Mouse (Mus musculus): Measurements from ENCODE around the gene AI661453. TPM values are rescaled to one million over a fixed set of nuclear protein-coding genes. Genes with fewer than 3 reads are reported as not detected.

Gene AI661453
- total RNA-seq, 4 experiments from 2014 or later = 0.16 to 0.64 (median 0.19) TPM; not detected in 1

DNA sequence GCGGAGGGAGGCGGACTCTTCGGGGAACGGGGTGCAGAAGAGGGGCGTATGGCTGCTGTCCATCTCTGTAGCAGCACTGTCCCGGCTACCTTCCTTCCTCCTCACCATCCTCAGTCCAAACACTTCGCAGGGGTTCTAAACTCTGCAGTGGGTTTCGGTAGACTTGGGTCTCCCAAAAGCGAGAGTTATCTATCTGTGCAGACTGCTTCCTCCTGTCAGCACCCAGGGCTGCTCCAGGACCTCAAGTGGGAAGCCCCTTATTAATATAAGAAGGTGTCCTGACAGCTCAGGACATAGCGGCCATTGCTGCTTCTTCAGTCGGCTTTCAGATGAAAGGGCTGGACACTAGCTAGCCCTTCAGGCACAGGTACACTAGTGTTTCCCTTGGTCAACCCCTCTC lies 28.6 kb downstream of the AI661453 start:
- DNase-seq (ENCODE audit: low spot score in 2 of 2) = no peak

DNA sequence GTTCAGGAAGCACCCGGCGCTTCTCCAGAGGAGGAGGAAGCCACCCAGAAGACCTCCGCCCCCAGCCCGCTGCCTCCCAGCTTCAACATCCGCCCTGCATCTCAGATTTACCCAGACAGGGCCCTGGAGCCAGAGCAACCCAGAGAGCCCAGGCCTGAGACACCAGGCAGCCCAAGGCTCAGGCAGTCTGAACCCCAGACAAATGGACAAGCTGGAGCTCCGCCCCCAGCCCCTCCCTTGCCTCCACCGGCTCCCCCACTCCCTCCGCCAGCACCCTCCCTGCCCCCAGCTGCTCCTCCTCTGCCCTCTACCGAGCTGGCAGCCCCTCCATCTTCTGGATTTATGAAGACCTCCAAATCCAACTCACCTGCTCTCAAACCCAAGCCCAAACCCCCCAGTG lies 29.9 kb downstream of the AI661453 start:
- no peak for DNase-seq (ENCODE audit: low spot score in 2 of 2)

DNA sequence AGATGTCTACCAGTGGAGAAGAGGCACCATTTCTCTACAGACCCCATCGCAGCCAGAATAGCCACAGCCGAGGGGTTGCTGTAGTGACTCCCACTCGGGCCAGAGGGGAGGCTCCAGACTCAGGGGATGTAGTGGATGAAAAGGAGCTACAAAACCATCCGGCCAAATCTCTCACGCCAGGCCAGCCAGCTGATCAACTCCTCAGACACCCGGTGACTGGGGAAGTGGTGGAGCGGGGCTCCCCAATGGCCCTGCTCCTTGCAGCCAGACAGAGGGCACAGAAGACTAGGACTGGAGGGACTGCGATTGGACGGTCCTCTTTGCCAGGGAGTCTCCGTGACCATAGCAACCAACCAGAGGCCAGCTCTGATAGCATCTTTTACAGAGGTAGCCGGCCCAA lies 31.2 kb downstream of the AI661453 start:
- no peak for DNase-seq (ENCODE audit: low spot score in 2 of 2)

DNA sequence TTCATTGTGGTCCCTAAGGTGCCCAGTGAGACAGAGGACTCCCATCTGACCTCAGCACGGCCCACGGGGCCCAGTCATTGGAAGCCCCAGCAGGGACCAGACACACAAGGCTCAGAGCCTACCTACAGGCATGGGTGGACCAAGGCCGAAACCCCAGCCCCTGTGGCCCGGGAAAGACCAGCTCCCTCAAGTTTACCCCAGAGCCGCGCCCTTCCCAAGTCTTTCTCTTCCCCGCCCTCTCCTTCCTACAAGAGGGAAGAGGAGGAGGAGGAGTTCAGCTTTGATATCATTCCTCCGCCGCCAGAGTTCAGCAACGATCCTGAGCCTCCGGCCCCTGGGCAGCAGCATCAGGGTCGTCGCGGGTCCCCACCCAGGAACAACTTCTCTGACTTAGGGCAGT lies 31.6 kb downstream of the AI661453 start:
- no peak for DNase-seq (ENCODE audit: low spot score in 2 of 2)

DNA sequence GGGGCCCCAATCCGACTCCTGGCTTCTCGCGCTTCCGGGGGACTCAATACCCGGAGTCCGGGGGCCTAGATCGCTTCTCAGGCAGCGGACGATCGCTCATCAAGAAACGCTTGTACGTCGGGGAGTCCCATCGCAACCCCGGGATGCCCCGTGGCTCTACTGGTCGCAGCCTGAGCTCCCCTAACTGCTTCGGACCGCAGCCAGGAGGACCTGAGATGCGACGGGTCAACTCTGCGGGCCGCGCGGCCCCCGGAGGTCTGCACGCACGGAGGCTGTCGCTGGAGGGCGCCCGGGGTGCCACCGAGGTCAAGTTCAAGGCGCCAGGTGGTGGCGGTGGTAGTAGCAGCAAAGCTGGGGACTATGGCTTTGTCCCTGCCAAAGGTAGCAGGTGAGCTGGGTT lies 32.1 kb downstream of the AI661453 start:
- no peak for DNase-seq (ENCODE audit: low spot score in 2 of 2)

DNA sequence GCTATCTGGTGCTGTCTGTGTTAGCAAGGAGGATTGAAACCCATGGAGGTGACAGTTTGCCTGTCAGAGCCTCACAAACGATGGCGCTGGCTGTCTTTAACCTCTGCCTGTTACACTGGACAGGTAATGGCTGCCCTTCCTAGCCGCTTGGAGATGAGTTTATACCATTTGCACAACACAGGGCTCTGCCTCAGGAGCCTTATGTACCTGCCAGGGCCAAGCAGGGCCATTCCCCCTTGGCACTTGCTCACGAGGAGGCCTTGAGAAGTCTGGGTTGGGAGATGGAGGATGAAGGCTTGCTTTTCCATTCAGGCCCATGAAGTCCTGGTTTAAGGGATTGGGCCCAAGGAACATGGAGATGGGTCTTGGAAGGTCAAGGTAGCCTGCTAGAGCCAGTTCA lies 33.2 kb downstream of the AI661453 start:
- no peak for DNase-seq (ENCODE audit: low spot score in 2 of 2)

DNA sequence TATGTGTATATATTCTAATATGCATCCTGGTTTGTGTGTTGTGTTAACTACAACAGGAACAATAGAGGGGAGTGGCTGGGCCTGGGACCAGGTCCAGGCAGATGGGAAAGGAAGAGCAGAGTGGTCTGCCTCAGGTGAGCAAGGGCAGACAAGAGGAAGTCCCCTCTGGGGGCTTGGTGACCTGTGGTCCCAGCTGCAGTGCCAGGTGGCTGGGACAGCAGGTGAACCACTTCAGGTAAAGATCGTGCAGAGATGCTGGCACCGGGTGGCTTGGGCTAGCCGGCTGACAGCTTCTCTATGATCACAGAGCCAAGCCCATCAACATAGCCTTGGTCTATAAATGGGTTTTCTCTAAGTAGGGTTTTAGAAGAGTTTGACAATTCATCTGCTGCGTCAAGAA lies 33.7 kb downstream of the AI661453 start:
- DNase-seq (ENCODE audit: low spot score in 2 of 2) = no peak

DNA sequence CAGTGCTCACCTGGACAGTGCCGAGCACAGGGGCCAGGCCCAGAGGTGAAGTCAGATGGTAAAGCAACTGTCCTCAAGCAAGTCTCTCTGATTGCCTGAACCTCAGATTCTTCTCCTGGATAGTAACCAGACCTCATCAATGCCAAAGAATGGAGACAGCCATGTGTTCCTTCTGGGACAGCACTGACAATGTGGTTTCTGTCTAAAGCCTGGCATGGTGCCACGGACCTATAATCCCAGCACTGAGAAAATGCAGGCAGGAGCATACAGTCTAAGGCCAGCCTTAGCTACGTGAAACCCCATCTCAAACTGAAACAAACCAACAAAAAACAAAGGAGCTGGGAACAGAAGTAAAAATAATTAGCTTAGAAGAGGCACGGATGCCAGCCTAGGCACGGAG lies 34.3 kb downstream of the AI661453 start:
- DNase-seq (ENCODE audit: low spot score in 2 of 2) = no peak

DNA sequence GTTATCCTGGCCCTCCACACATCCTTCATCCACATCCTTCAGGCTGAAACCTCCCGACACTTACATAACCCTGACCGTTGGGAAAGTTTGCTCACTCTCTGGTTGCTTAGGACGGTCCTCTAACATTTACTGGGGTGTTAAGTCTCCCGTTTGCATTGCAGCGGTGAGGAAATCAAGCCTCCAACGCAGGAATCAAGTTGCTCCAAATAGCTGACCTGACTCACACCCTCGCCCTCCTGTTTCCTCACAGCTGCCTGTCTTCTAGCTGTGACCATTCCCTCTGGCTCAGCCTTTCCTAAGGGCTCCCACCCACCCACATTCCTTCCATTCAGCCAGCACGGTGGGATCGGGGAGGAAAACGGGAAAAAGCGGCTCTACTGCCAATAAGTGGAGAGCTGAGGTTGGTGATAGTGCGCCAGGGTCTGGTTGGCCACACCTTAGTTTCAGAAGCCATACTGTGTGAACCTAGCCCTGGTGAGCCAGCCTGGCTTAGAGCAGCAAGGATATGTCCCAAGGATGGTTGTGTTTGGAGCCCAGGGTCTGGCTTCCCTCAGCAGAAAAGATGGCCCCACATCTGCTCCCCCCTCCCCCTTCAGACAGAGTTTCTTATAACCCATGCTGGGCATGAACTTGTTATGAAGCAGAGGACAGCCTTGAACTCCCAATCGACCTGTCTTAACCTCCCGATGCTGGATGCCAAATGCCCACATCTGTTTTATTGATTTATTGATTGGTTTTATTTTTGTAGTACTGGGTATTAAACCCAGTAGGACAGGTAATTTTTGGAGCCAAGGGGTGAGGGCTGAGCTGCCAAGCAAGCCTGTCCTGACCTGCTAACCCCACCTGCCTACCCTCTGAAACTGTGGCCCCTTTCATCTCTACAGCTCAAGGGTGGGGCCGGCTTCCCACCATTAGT lies 36.3 kb downstream of the AI661453 start:
- DNase-seq (ENCODE audit: low spot score in 2 of 2) = no peak

DNA sequence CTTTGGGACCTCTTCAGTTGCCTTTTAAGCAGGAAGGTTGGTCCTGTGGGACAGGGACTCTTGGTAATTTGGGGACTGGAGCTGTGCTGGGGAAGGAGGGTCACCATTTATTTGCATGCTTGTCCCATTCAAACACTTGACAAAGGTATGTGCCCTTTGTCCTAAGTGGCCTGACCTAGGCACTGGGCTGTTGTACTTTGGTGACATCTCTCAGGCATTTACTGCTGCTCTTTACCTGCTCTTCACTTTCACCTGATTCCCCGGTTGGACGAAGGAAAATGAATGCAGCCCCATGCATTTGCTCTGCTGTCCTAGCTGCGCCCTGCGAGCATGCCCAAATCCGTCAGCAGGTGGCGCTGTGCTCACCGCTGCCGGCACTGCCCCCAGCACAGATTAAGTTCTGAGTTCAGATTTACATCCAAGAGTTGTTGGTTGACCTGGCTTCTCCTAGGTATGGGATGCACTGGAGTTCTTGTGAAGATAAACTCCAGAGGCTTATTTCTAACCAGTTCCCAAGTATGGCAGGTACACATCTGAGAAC lies 37.1 kb downstream of the AI661453 start:
- DNase-seq (ENCODE audit: low spot score in 2 of 2) = no peak

DNA sequence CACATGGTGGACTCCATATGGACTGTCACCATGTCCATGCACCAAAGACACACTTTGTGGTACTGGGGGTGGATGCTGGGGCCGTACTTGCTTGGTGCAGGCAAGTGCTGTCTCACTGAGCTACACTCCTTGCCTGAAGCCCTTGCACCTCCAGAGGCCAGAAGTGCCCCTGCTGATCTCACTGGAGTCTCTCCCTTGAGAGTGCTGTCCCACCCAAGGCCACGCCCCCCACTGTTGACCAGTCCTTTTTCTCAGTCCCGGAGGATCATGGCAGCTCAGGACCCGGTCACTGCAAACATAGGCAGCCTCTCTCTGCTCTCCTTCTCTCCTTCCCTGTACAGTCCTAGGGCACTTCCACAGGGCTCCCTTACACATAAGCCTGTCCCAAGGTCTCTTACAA lies 37.8 kb downstream of the AI661453 start:
- no peak for DNase-seq (ENCODE audit: low spot score in 2 of 2)

DNA sequence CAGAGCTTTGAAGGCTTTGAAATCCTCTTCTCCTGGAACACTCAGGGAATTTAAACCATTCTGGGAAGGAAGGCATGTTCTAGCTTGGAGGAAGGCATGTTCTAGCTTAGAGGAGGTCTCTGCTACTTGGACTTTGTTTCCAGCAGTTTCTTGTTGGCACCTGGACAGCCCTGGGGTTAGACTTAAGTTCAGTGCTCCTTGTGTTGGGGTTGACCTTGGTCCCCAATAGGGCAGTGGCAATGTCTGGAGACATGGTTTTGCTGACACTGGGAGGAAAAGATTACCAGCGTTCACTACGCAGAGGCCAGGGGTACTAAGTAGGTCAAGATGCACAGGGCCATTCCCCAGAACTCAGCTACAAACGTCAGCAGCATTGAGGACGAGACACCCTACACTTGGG lies 38.8 kb downstream of the AI661453 start:
- DNase-seq (ENCODE audit: low spot score in 2 of 2) = no peak

DNA sequence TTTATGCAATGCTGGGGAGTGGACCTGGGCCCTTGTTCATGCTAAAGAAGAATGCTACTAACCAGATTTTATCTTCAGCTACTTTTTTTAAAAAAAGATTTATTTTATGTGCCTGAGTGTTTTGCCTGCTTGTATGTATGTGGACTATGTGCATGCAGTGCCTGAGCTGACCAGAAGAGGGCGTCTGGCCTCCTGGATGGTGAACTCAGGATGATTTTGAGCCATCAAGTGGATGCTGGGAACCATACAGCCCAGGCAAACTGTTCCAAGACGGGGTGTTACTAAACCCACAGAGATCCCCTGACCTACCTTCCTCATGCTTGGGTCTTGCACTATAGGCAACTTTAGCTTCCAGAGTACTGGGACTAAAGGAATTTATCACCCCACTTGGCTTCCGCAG lies 39.3 kb downstream of the AI661453 start:
- no peak for DNase-seq (ENCODE audit: low spot score in 2 of 2)

DNA sequence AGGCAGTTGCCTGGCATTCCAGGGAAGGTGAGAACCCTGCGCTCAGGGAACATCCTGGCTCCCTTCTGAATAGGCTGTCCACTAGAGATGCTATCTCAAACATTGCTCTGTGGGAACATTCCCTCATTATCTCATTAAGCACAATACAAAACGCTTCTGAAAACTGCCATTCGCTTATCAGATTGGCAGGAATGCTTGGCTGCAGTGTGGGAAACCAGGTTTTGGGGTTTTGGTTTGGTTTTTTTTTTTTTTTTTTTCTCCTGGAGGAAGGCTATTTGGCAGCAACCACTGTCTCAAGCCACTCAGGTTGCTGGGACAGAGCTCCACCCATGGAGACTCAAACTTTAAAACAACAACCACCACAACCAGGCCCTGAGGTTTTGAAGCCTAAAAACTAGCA lies 43.5 kb downstream of the AI661453 start:
- DNase-seq (ENCODE audit: low spot score in 2 of 2) = no peak

DNA sequence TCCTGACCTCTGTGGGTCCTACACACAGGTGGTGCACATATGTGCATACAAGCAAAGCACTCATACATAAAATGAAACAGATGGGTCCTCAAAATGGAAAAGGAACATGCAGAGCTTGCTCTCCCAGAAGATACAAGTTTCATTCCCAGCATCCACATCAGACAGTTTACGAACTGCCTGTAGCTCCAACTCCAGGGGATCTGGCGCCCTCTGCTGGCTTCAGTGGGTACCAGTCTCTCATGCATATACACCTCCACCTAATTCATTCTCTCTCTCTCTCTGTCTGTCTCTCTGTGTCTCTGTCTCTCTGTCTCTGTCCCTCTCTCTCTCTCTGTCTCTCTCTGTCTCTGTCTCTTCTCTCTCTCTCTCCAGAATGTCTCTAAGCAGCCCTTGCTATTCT lies 46.0 kb downstream of the AI661453 start:
- no peak for DNase-seq (ENCODE audit: low spot score in 2 of 2)

DNA sequence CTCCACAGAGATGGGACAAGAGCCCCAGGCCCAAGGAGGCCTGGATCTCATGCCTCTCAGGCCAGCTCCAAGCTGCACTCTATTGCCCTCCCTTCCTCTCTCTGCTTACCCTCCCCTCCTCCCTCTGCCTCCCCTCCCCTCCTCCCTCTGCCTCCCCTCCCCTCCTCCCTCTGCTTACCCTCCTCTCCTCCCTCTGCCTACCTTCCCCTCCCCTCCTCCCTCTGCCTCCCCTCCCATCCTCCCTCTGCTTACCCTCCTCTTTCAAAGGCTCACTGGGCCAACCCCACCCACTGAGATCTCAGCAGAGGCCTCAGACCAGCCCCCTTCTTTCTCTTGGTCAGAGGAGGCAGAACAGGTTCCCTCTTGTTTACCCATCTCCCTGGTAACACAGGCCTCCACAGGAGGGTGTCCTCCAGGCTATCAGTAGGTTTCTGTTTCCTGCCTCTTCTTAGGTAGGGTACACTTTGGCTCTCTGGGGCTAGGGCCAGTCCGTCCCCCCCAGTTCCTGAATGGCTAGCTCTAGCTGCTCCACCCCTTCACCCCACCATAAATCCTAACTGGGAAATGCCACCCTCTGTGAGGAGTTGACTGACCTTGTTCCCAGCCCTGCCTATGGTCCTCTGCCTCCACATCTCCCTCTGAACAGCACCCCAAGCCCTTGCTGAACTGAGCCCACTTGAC lies 48.0 kb downstream of the AI661453 start:
- no peak for DNase-seq (ENCODE audit: low spot score in 2 of 2)

DNA sequence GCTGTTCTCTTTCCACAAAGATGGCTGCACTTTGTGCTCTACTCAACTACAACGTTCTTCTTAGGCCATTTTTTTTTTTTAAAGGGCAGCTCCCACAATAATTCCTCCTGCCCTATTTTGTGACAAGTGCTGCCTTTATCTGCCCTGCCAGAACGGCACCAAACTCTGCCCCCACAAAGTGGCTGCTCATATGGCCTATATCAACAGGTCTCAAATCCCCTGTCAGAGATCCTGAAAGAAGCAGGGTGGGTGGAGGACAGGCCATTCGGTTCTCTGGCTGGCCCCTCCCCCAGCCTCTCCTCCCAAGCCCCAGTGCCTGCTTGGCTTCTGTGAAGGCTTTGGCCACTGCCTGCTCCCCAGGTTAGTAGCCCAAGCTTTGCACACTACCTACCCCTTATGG lies 48.6 kb downstream of the AI661453 start:
- DNase-seq (ENCODE audit: low spot score in 2 of 2) = no peak

DNA sequence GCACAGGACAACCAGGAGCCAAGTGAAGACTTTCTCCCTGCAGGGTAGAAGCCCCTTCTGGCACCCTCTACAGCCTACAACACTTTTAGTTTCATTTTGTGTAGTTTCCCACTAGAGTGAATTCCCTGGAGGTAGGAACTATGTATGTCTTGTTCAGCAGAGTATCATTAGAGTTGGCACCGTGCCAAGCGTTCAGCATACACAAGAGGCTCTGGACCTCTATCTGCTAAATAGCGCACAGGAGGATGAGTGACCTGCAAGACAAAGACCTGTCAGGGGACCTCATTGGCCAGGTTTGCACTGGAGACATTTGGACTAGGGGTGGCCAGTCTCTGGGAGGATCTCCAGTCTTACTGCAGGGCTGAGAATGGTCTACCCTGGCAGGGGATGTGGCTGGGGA lies 49.4 kb downstream of the AI661453 start:
- no peak for DNase-seq (ENCODE audit: low spot score in 2 of 2)

DNA sequence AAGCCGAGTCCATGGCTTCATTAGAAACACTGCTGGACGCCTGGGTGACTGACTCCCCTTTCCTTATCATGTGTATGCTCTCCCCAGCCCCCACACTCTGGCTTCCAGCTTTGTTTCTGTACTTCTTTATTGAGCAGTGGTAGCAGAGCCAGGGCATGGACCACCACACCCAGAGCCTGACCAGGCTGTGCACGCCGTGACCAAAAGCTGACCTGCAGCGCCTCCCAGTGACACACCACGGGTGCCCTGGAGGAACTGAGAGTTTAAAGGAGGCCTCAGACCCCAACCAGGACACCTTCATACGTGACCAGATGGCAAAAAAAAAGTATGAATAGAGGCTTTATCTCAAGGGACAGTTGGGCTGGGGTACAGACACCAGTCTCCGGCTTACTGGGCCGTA lies 54.4 kb downstream of the AI661453 start:
- no peak for DNase-seq (ENCODE audit: low spot score in 2 of 2)

DNA sequence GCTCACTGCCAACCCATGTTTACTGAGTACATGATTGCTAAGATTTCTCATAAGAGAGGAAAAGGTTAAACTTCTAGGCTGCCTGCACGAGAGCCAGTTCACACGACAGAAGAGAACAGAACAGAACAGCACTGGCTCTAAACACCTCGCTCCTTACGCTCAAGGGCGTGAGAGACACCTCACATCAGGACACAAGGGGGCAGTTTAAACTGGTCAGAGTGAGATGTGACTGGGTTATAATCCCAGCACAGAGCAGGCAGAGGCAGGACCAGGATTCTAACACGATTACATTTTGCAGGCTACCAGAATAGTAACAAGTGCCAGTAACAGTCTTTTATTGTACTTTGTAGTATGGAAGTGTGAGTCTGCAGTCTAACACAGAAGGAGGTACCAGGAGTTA lies 56.3 kb downstream of the AI661453 start:
- no peak for DNase-seq (ENCODE audit: low spot score in 2 of 2)

DNA sequence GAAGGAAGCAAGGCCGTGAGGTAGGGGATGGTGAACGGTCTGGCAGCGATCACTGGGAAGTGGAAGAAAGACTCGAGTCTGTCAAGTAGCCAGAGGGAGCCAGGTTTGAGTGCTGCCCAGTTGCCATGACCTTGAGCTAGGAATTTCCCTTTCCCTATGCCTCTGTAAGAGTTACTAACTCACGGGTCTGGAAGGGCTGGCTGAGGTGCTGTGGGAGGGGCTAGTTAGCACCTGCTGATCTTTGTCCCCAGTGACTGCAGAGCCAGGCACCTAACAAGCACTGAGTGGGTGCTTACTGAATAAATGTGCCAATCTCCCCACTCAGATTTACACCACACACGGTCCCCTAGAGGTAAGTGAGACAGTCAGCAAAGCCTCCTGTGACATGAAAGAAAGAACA lies 57.2 kb downstream of the AI661453 start:
- DNase-seq (ENCODE audit: low spot score in 2 of 2) = no peak

DNA sequence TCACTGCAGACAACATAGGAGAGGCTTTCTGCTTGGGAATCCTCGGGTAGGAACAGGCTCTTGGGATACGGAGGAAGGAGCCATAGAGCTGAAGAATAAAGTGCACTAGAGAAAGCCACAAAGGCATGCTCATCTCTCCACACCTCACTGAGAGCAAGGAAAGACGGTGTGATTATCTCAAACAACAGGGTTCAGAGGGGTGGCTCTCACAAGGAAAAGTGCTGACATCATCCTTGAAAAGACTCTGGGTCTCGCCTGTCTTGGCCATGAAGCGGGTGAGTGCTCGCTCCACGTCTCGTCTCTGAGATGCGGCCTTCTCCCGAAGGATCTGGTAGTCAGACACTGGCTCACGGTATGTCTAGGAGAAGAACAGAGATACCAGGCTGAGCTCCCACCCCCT lies 57.7 kb downstream of the AI661453 start:
- no peak for DNase-seq (ENCODE audit: low spot score in 2 of 2)

DNA sequence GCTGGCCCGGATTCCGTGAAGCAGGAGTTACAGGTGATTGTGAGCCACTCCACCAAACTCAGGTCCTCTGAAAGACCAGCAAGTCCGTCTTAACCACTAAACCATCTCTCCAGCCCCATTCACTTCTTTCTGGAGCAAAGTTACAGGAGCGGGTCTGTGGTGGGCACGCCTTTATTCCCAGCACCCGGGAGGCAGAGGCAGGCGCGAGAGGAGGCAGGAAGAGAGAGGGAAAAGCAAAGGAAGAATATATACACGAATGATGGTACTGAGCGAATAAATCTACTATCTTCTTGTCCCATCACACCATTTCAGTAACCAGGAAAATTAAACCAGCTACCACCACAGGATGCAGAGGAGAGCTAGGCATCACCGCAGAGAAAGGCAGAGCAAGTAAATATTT lies 65.1 kb downstream of the AI661453 start:
- DNase-seq (ENCODE audit: low spot score in 2 of 2) = no peak

Data from gastrocnemius, adult 8-10 months (tissue).